Mouse (Mus musculus): ENCODE data around the gene Galnt16.

DNA sequence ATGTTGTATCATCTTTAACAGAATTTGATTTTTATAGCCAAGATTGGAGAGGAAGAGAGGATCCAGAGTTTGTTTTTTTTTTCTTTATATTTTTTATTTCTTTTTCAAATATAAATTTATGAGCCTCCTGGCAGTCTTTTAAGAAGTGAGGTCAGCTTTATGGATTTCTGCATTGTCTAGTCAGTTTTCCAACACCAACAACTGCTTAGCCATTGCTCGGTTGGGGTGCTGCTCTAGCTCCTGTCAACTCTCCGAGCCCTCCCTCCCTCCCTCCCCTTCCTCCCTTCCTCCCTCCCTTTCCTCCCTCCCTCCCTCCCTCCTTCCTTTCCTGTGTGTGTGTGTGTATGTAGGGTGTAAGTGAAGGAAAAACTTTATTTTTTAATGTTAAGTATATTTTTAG is 43.8 kb downstream of the Galnt16 start:
- TF ChIP-seq ZNF384 (IDR thresholded peaks at IDR 0.05; ENCODE audit: low read depth, low read length) (no peak), CHD2 (IDR thresholded peaks at IDR 0.05; ENCODE audit: low read depth, low read length) (no peak)

All from ES-E14 (cell line).